Mouse (Mus musculus) layer of hippocampus, postnatal 25 days (tissue): ENCODE measurements around the gene Gm4491. TPM values are rescaled to one million over a fixed set of nuclear protein-coding genes. Genes with fewer than 3 reads are reported as not detected.
A peak's percentile ranks its signal among the peaks of the same experiment; 100 is the strongest.

Experiments
- DNase-seq, 2 experiments: peaks; one replicate each; pipeline ENCODE4 v3.0.0; 2022; ENCODE audit warnings: mixed read lengths in 2 of 2, low spot score in 1 of 2; ENCODE audit errors: extremely low spot score in 1 of 2
- total RNA-seq, 2 experiments: library from RNA; stranded (reverse); gene quantifications; 2 replicates each; pipeline ENCODE4 v1.2.3; 2021

Gene Gm4491
- total RNA-seq, 2 experiments from 2014 or later: 0.70 to 0.74 TPM

GRCm38 (mm10) chr14:57089107-57089506 is 26.6 kb downstream of the Gm4491 start:
- no peak for DNase-seq

- DNase-seq: no peak
Observed at GRCm38 (mm10) chr14:57084180-57084668, 31.5 kb downstream of the Gm4491 start.

- no peak for DNase-seq
Observed at GRCm38 (mm10) chr14:57082863-57083262, 32.8 kb downstream of the Gm4491 start.

- no peak for DNase-seq
Observed at GRCm38 (mm10) chr14:57075537-57075936, 40.1 kb downstream of the Gm4491 start.

GRCm38 (mm10) chr14:57069906-57070305 is 45.8 kb downstream of the Gm4491 start:
- DNase-seq: peak; percentile 14 to 49

- DNase-seq: no peak
Observed at GRCm38 (mm10) chr14:57066053-57066452, 49.6 kb downstream of the Gm4491 start.

Other genes with a start within 250 kb of the Gm4491 start
- 10 to 100 TPM; 84.9 to 91.3 TPM for gene Zmym2, start 229.2 kb downstream of the Gm4491 start, total RNA-seq
- under 1 TPM; 0.47 to 0.49 TPM for gene Gja3, start 57.8 kb downstream of the Gm4491 start, total RNA-seq
- 1 to 10 TPM; 6.9 to 7.9 TPM for gene Gjb2, start 11.2 kb downstream of the Gm4491 start, total RNA-seq
- 100 to 1,000 TPM in 1 of 2 experiments, 10 to 100 TPM in 1; 85.1 to 127 TPM for gene Gjb6, start 17.7 kb upstream of the Gm4491 start, total RNA-seq